Mouse (Mus musculus): Measurements from ENCODE around the gene Wipf2. TPM values are rescaled to one million over a fixed set of nuclear protein-coding genes. Genes with fewer than 3 reads are reported as not detected.
"Not testable (repeated sequence)": the region's sequence is repeated elsewhere in the genome, so short reads cannot be mapped to it uniquely, and the experiment has no call there.

Wipf2 gene
- polyA plus RNA-seq, 1 experiment, result 19.2 TPM

- no peak for DNase-seq (ENCODE audit: low spot score)
Observed at GRCm38 (mm10) chr11:98930773-98931512, 67.5 kb downstream of the Wipf2 start.

DNA sequence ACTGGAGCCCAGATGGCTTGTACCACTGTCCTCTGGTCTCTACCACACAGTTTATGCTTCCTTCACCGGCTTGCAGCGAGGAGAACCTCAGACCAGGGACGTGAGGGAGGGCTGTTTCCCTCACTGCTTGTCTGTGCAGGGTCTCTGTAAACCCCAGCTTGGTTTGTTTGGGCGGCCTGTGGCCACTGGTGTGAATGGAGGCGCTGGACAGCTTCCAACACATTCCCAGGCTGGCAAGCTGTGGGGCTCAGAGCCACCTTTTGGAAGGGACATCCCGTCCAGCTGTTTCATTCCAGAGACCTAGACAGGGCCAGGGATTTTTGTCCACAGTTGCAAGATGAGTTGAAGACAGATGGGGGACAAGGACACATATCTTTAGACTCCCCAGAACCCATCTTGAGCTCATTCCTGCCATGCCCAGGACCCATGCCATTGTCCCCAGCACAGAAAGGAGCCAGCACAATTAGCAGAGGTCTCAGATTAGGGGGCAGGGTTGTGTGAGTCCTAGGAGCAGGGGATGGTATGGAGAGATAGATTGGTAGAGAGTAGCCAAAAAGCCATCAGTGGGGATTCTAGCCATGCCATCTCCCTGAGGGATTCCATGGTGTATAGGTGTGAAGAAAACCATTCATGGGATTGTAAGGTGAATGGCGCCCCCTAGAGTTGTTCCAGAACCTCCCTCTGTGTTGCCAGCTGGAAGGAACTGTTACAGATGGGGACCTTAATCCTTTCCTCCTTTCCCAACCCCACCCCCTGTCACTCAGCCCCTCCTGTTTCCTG, 68.3 kb downstream of the Wipf2 start:
- DNase-seq (ENCODE audit: low spot score), result no peak

DNA sequence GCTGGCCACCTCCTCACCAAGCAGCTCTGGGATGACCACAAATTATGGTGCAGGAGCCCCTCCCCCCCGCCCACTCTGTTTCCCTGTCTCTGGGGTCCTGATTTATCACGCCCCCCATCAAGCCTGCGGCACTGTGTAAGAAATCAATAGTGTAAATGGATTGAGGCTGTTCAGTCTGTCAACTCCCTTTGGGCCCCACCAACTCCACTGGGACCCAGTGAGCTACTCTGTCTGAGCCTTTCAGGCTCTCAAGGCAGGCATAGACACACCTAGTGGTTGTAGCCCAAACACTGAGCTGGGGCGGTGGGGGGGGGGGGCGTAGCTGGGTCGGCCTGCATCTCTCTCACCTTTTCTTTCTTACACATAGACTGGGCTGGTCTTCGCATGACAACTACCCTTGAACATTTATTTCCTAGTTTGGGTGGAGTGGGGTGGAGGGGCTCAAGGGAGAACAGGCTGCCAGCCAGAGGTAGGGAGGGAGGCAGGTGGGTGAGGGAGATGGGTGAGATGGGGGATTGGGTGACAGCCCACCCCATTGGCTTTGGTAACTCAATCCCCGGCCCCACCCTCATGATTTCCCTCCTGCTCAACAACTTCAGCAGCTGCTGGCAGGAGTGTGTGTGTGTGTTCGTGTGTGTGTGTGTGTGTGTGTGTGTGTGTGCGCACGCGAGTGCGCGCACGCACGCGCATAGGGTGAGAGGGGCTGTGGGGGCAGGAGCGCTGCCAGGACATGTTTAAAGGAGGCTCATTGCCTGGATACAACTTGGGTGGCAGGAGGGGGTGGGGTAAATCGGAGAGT, 69.1 kb downstream of the Wipf2 start:
- peak; percentile 16 for DNase-seq (ENCODE audit: low spot score)

GRCm38 (mm10) chr11:98933151-98933550, 69.7 kb downstream of the Wipf2 start:
- DNase-seq (ENCODE audit: low spot score), result peak; percentile 62

- not testable (repeated sequence) for DNase-seq (ENCODE audit: low spot score)
Observed at GRCm38 (mm10) chr11:98933847-98934246, 70.4 kb downstream of the Wipf2 start.

DNA sequence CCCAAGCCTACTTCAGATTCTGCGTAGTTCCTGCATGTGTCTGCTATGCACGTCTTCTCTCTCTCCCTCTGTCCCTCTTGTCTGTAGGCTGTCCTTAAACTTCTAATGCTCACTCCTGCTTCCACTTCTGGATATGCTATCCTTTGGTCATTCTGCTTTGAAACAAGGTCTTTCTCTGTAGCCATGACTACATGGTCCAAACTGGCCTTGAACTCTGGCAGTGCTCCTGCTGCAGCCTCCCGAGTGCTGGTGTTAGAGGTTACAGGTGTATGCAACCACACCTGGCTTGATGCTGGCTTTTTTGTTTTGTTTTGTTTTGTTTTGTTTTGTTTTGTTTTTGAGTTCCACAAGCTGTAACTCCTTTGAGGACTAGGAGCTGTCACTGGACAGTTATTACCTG, 70.9 kb downstream of the Wipf2 start:
- no peak for DNase-seq (ENCODE audit: low spot score)

GRCm38 (mm10) chr11:98935123-98935522, 71.7 kb downstream of the Wipf2 start:
- no peak for DNase-seq (ENCODE audit: low spot score)

DNA sequence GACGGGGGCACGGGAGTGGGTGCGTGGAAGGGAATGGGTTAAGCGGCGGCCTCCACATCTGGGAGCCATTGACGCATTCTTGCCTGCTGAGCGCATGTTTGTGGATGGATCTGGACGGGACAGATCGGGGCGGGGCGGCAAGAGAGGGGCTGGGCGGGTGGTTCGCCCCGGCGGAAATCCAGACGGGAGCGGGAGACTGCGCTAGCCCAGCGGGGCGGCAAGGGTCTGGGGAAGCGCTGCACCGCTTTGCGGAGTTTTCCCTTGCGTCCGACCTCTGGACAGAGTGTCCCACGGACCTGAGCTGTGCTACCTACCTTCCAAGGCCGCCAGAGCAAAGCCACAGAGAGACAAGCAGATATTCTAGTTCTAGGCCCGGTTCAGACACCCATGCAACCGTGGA, 72.7 kb downstream of the Wipf2 start:
- peak; percentile 59 for DNase-seq (ENCODE audit: low spot score)

DNA sequence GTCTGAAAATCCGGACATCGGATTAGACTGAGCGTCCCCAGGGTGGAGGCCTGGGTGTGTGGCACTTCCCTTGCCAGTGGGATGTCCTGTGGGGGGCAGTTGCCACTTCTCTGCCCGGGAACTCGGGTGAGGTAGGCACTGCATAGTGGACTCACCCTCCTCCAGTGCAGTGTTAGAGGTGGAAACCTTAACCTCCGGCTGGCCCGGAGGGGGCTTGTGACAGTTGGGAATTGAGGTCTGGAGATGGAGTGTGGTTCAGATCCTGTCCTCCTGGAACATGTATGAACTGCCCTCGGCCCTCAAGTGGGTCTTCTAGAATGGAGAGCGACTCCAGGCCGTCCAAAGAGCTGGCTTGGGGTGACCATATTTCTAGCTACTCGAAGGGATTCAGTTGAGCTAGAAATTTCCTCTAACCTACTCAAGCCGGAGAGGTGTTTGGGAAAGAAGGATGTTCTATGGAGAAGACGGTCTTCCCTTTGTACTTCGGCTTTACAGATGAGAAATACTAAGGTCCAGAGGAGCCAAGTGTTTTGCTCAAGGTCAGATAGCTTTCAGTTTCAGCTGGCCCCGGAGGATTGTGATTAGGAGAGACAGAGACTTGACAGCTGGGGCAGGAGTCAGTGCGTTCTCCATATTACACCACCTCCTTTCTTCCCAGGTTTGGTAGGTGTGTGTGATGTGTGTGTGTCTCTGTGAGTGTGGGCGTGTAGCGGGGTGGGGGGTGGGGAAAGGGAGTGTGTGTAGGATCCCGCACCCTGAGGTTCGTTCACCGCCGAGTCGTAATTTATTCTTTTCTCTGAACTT, 73.4 kb downstream of the Wipf2 start:
- no peak for DNase-seq (ENCODE audit: low spot score)

DNA sequence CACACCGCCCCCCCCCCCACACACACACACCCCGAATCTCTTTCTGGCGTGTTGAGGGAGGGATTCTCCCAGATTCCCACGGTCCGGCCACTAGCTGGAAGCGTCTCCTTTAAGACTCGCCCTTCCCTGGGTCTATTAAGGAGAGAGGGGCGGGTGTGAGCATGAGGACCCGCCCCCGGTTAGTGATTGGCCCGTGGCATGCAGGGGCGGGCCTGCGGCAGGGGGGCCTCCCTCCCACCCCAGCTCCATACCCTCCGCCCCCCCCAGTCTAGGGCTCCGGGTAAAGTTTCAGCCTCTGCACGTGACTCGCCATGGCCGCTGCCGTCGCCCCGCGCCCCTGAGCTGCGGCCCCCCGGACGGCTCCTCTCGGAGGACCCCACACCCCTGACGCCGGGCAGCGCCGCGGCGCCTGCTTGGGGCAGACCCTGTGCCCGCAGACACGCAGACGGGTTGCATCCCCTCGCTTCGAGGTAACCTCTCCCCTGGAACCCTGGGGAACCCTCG, 74.0 kb downstream of the Wipf2 start:
- peak; percentile 77 for DNase-seq (ENCODE audit: low spot score)

GRCm38 (mm10) chr11:98937914-98938694, 74.7 kb downstream of the Wipf2 start:
- DNase-seq (ENCODE audit: low spot score), result no peak

GRCm38 (mm10) chr11:98938701-98939083, 75.3 kb downstream of the Wipf2 start:
- no peak for DNase-seq (ENCODE audit: low spot score)

DNA sequence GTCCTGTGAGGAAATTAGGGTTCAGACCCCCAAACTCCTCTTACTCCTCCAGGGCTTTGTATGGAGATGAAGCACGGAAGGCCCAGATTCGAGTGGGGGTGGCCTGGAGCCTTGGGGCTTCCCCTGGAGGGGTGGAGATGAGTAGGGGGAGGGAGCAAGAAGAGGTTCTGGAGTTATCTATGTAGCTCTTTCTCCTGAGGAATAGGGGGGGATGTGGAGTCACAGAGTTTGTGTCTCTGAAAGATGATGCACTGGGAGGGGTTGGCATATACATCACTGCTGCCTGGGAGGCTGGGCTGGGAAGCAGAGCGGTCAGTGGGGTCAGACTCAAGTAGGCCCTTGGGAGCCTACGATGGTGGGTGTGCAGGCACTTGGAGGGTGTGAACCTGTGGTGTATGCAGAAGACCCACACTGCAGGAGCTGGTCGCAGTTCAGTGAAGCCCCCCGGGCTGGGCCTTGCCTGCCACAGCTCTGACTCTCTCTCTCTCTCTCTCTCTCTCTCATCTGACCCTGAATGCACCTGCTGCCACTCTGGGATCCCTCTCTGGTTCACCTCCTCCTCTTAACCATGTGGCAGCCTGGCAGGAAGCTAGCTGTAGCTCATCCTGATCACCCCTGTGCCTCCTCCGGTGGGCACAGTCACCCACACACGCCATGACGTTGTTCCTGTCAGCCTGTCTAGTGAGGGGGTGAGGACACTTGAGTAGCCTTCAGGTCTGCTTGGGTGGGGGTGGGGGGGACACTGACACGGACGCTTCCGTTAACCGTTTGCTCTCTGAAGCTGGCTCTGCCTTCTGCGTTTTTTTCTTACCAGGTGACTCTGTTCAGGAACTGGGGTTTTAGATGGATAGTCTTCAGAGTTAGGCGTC, 75.9 kb downstream of the Wipf2 start:
- no peak for DNase-seq (ENCODE audit: low spot score)

DNA sequence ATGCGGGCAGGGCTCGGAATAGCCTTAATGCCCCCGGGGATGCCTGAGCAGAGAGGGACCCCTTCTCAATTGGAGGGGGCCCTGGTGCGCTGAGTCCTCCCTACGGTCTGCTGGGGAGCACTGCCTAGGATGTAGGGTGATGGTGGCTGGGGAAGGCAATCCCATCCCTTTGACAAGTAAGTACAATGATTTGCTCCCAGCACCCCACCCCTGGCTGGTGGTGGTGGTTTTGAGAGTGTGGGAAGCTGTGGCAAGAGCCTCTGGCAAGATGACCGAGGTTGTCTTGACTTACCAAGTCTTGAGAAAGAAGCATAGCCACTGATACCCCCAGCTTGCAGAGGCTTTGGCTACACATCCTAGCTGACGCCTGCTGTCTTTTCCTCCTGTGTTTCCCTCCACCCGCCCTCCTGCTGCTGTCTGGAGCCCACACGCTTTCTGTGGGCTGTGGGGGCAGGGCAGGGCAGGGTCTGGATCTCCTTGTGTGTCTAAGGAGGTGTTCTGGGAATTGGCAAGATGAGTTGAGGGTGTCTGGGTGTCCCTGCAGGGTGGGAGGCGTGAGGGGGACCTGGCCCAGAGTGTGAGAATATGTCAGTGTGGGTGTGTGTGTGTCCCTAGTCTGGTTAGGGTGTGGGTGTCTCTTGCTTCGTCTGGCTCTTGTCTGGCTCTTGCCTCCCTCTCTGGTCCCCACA, 76.7 kb downstream of the Wipf2 start:
- no peak for DNase-seq (ENCODE audit: low spot score)

- DNase-seq (ENCODE audit: low spot score), result no peak
Observed at GRCm38 (mm10) chr11:98940776-98941175, 77.3 kb downstream of the Wipf2 start.

- no peak for DNase-seq (ENCODE audit: low spot score)
Observed at GRCm38 (mm10) chr11:98941341-98941825, 77.9 kb downstream of the Wipf2 start.

- DNase-seq (ENCODE audit: low spot score), result no peak
Observed at GRCm38 (mm10) chr11:98941826-98942550, 78.5 kb downstream of the Wipf2 start.

DNA sequence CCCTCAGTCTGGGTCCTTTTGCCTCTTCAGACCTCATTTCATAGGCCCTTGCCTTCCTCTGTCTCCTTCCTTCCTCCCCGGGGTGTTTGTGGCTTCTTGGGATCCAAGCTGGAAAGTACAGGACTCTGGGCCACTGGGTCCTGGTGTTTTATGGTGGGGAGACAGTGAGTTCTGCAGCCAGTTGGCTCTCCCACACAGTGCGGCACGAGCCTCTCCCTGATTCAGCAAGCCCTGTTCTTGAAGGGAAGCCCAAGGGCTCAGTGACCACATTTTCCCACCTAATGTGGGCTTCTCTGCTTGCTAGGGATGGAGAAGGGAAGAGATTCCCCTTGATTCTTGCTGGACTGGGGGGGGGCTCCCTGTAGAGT, 79.1 kb downstream of the Wipf2 start:
- no peak for DNase-seq (ENCODE audit: low spot score)
